Mouse (Mus musculus) embryonic facial prominence, embryonic 13.5 days (tissue): ENCODE results near the gene Prcd. TPM values are rescaled to one million over a fixed set of nuclear protein-coding genes. Genes with fewer than 3 reads are reported as not detected.
"Not testable (repeated sequence)": the region's sequence is repeated elsewhere in the genome, so short reads cannot be mapped to it uniquely, and the experiment has no call there.

ENCODE experiments used
- ATAC-seq: fragments of 200-750 bp; cut with Nextera tagmentation; 2 replicates; pipeline ENCODE4 v1.8.0; 2017; ENCODE audit warnings: low read depth; ENCODE audit not compliant: insufficient number of reproducible peaks, insufficient read depth, low FRiP score, low TSS enrichment
- H3K27ac ChIP-seq: fragments of 300-500 bp; sonication (generic); 2 replicates; pipeline ENCODE4 v1.5.1; 2015; ENCODE audit warnings: moderate library complexity, mild to moderate bottlenecking, inconsistent platforms
- H3K27me3 ChIP-seq: fragments of 300-500 bp; sonication (generic); 2 replicates; pipeline ENCODE4 v1.6.1; 2015; ENCODE audit warnings: mild to moderate bottlenecking, inconsistent platforms
- H3K36me3 ChIP-seq: fragments of 300-500 bp; sonication (generic); 2 replicates; pipeline ENCODE4 v1.6.1; 2015; ENCODE audit warnings: mild to moderate bottlenecking, inconsistent platforms
- H3K4me1 ChIP-seq: fragments of 300-500 bp; sonication (generic); 2 replicates; pipeline ENCODE4 v1.6.1; 2015; ENCODE audit warnings: inconsistent platforms
- H3K4me2 ChIP-seq: fragments of 300-500 bp; sonication (generic); 2 replicates; pipeline ENCODE4 v1.6.1; 2015; ENCODE audit warnings: moderate library complexity, mild to moderate bottlenecking, inconsistent platforms
- H3K4me3 ChIP-seq: fragments of 300-500 bp; sonication (generic); 2 replicates; pipeline ENCODE4 v1.5.1; 2015; ENCODE audit warnings: mild to moderate bottlenecking, inconsistent platforms
- H3K9ac ChIP-seq: fragments of 300-500 bp; sonication (generic); 2 replicates; pipeline ENCODE4 v1.6.1; 2015; ENCODE audit warnings: mild to moderate bottlenecking, inconsistent platforms
- H3K9me3 ChIP-seq: fragments of 300-500 bp; sonication (generic); 2 replicates; pipeline ENCODE4 v1.6.1; 2016; ENCODE audit warnings: inconsistent platforms
- WGBS: fragments of 180-500 bp; shearing (Covaris S2); methylation state at CpG from one replicate; pipeline ENCODE4 v1.1.7; 2015; ENCODE audit warnings: mixed read lengths; 5-methylcytosine and 5-hydroxymethylcytosine counted together
- polyA plus RNA-seq: library from polyadenylated mRNA; unstranded; fragments of >200 nt; fragmentation: Nextera tagmentation; extraction: Ambion mirVana; gene quantifications from 2 replicates; pipeline ENCODE4 v1.2.1, GENCODE M21; 2015

The Prcd gene
- 0.69 and 0.80 TPM in 2 replicates for polyA plus RNA-seq

DNA sequence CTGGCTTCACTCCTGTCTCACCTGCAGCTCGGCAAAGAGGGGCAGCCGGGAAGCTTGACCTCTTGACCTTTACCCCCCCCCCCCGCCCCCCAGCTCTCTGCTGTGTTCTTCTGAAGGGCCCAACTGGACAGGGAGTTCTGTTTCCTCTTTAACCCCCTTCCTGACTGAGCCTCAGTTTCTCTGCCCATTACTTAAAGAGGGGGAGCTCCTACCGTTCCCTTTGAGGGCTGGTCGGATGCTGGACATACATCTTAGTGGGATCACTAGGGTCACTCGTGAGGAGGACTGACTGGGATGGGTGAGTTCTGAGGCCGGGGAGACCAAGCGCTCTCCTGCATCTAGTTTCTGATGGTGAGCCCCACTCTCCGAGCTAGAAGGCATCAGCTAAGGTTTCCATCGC, at the start of gene Prcd:
Gene Prcd, plus strand, starts transcription at position 301 of the 400 bp plus-strand sequence.
- Histone ChIP-seq H3K27me3 (peaks cover 50% of the 10 kb centered on the region), H3K9ac (peak within 1 kb of the TSS; percentile 73), H3K4me3 (peak within 1 kb of the TSS; percentile 55), H3K27ac (no peak within 1 kb of the TSS; the same call in 1 of the 2 replicates), H3K4me2 (peak within 1 kb of the TSS; percentile 95), H3K36me3 (no peaks in the 10 kb centered on the region), H3K9me3 (no peaks in the 10 kb centered on the region), H3K4me1 (peaks cover 63% of the 10 kb centered on the region)
- no peak for ATAC-seq
- WGBS: 3% methylated on average over 10 of the region's 10 CpGs

DNA sequence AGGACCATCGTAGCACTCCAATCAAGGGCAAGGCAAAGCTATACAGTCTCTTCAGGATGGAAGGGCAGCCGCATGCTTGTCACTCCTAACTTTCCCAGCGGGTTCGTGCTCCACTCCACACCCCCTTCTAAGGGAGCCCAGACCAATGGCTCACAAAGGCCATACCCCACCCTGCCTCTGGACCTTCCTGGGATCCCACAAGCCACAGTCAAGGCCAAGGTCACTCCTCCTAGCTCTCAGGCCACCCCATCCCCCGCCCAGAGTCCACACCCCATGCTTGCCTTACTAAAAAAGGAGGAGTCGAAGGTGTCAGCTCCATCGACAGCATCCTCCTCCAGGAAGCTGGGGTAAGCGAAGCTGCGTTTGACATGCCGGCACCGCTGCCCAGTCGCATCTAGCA, 49.2 kb upstream of the Prcd start:
- WGBS: 86% methylated on average over 12 of the region's 12 CpGs
- no peaks in the 10 kb centered on the region for H3K27me3 ChIP-seq
- no peak for ATAC-seq

DNA sequence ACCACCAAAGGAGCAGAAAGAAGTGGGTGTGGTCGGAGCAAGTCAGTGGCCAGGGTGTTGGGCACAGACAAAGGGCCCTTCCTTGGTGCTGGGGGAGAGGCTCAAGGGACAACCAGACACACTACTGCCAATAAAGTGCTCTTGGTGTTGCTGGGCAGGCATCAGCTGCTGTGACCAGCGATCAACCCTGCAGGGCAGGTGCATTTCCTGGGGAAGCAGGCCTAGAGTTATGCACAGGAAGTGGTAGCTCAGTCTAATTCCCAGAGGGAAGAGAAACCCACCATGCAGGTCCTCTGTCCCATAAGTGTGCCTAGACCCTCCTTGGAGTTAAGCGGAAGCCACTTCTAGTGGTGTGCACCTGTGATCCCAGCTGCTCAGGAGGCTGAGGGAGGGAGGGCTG, 45.6 kb upstream of the Prcd start:
- no peak overlapping the region for H3K9ac ChIP-seq
- H3K36me3 ChIP-seq: peaks cover 24% of the 10 kb centered on the region
- no peak overlapping the region for H3K27ac ChIP-seq
- H3K27me3 ChIP-seq: no peaks in the 10 kb centered on the region
- H3K4me3 ChIP-seq: no peak overlapping the region
- no peaks in the 10 kb centered on the region for H3K9me3 ChIP-seq
- ATAC-seq: no peak
- no peak overlapping the region for H3K4me2 ChIP-seq
- no peaks in the 10 kb centered on the region for H3K4me1 ChIP-seq
- WGBS: 83% methylated on average over 3 of the region's 3 CpGs

More for the DNA sequence above, 49.2 kb upstream of the Prcd start:
- Histone ChIP-seq H3K27ac (no peak overlapping the region), H3K4me1 (no peaks in the 10 kb centered on the region), H3K9me3 (no peaks in the 10 kb centered on the region), H3K4me2 (no peak overlapping the region), H3K9ac (no peak overlapping the region), H3K4me3 (no peak overlapping the region), H3K36me3 (peaks cover 36% of the 10 kb centered on the region)

DNA sequence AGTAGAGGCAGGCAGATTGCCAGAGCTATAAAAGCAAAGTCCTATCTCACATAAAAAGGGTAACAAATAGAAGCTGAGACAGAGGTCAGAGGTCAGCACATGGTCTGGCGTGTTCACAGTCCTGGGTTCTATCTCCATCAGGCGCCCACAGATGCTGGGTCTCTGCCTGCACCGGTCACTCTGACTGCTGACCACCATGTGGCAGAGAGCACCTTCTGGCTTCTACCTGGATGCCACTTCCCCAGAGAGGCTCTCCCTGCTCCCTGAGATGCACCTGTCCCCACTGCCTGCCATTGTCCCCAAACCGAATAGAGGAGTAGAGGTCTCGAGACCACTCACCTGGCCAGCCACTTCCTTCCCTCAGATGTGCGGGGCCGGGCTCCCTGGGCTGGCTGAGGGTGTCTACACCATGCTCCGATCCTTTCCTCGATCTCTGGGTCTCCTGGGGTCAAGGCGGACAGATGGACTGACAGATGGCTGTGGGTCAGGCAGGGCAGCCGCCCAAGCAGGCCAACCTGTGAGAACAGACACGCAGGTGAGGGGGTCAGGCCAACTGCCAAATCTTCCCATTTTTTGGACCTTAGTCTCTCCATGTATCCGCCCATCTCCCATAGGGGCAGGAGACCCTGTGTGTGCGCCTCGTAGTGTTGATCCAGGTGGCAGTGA, 43.2 kb upstream of the Prcd start:
- no peak overlapping the region for H3K27ac ChIP-seq
- no peak overlapping the region for H3K9ac ChIP-seq
- H3K27me3 ChIP-seq: no peaks in the 10 kb centered on the region
- no peak overlapping the region for H3K4me2 ChIP-seq
- H3K4me1 ChIP-seq: no peaks in the 10 kb centered on the region
- ATAC-seq: no peak
- peaks cover 6% of the 10 kb centered on the region for H3K36me3 ChIP-seq
- 86% methylated on average over 15 of the region's 15 CpGs for WGBS
- no peaks in the 10 kb centered on the region for H3K9me3 ChIP-seq
- no peak overlapping the region for H3K4me3 ChIP-seq

DNA sequence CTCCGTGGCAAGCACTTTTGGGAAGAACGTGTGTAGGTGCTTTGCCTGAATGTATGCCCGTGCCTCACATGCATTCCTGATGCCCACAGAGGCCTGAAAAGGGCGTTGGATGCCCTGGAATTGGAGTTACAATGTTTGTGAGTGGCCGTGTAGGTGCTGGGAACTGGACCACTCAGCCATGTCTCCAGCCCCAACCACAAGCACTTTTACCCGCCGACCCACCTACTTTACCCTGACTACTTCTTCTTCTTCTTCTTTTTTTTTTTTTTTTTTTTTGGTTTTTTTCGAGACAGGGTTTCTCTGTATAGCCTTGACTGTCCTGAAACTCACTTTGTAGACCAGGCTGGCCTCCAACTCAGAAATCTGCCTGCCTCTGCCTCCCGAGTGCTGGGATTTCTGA, 42.2 kb upstream of the Prcd start:
- not testable (repeated sequence) for H3K4me1 ChIP-seq, H3K4me2 ChIP-seq, ATAC-seq, H3K9ac ChIP-seq, H3K4me3 ChIP-seq, H3K27ac ChIP-seq, H3K36me3 ChIP-seq, H3K9me3 ChIP-seq, H3K27me3 ChIP-seq
- 87% methylated on average over 9 of the region's 9 CpGs for WGBS

DNA sequence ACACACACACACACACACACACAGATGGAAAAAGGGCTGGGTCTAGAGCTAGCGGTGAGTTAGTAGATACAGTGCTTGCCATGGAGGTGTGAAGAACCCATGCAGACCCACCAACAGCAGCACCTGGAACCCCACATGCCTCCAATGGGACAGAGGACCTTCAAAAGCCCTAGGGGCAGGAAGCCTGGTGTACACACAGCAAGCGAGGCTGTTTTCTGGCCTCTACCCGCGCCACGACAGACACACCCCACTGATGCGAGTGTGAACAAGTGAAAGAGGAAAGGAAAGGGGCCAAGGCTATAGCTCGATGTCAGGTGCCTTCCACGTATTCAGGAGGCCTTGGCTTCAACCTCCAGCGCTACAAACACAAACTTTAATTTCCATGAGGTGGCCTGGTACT, 41.5 kb upstream of the Prcd start:
- no peak overlapping the region for H3K9ac ChIP-seq
- 86% methylated on average over 9 of the region's 9 CpGs for WGBS
- no peak for ATAC-seq
- peaks cover 8% of the 10 kb centered on the region; the same call in 1 of the 2 replicates for H3K4me1 ChIP-seq
- H3K9me3 ChIP-seq: no peaks in the 10 kb centered on the region
- H3K27me3 ChIP-seq: no peaks in the 10 kb centered on the region
- no peak overlapping the region for H3K4me3 ChIP-seq
- no peak overlapping the region for H3K4me2 ChIP-seq
- 0 out of 2 replicates have a peak, but pooled peaks cover 1% of the 10 kb centered on the region for H3K36me3 ChIP-seq
- no peak overlapping the region for H3K27ac ChIP-seq

DNA sequence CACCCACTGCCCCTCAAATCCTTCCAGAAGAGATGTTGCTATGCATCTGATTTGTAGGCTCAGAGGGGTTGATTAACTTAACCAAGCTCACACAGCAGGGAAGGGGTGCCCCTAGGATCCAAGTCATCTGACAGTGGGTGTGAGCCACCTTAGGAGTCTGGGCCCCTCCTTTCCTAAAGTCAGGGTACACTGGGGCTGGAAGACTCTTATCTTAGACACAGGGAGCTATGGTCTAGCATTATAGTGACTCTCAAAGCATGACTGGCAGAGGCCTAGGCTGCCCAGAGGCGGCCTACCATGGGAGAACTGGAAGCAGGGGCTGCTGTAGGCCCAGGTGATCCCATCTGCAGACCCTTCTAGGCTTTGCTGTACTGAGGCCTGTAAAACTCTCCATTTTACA, 40.8 kb upstream of the Prcd start:
- no peak overlapping the region for H3K9ac ChIP-seq
- peaks cover 8% of the 10 kb centered on the region; the same call in 1 of the 2 replicates for H3K4me1 ChIP-seq
- no peaks in the 10 kb centered on the region for H3K27me3 ChIP-seq
- no peak overlapping the region for H3K4me3 ChIP-seq
- H3K36me3 ChIP-seq: no peaks in the 10 kb centered on the region
- no peak overlapping the region for H3K27ac ChIP-seq
- no peak overlapping the region for H3K4me2 ChIP-seq
- H3K9me3 ChIP-seq: no peaks in the 10 kb centered on the region
- WGBS: 90% methylated on average over 1 of the region's 1 CpGs
- no peak for ATAC-seq

DNA sequence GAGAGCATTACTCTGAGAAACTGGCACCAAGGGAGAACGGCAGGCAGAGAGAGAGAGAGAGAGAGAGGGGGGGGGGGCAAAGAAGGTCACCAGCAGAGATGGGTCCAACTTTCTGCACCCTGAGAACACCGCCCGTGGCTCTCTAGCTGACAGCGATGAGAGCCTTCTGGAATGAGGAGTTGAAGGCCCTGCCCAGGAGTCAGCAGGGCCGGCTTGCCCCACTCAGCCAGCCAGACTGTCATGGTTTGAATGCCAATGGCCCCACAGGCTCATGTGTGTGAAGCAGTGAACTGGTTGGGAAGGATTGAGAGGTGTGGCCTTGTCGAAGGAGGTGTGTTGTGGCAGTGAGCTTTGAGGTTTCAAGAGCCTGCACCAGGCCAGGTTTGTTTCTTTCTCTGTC, 40.1 kb upstream of the Prcd start:
- Histone ChIP-seq H3K27me3 (no peaks in the 10 kb centered on the region), H3K27ac (no peak overlapping the region), H3K4me3 (no peak overlapping the region), H3K4me1 (peaks cover 8% of the 10 kb centered on the region; the same call in 1 of the 2 replicates), H3K36me3 (no peaks in the 10 kb centered on the region), H3K9ac (no peak overlapping the region), H3K4me2 (no peak overlapping the region), H3K9me3 (no peaks in the 10 kb centered on the region)
- 92% methylated on average over 6 of the region's 6 CpGs for WGBS
- ATAC-seq: no peak

DNA sequence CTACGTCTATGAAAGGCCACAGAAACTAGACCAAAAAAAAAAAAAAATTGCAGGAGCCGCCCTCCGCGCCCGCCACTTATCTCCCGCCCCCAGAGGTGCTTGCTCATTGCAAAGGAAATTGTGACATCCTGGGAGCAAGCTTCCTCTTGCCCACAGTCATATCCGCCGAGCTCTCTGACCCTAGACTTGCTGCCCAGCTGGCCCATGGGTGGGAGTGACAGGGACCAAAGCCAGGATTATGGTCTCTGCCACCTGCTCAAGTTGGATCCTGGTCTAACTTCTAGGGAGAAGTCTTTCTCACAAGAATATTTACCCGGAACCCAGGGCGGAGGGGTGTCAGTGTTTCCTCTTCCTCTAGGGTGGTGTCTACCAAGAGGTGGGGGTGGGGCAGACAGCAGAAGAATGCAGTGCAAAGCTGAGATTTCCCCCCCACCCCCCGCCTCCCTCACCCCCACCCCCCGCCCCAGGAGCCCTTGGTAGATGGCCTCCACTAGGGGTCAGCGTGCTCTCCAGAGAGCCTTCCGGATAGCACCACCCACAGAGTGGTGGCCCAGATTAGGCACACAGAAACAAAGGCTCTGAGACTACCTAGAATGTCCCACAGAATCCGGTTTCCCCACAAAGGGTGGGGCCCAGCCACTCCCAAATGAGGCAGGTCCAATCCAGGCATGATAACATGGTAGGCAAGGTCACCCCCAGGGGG, 37.4 kb upstream of the Prcd start:
- H3K36me3 ChIP-seq: no peaks in the 10 kb centered on the region
- H3K4me1 ChIP-seq: peaks cover 24% of the 10 kb centered on the region
- H3K4me2 ChIP-seq: no peak overlapping the region
- no peak overlapping the region for H3K4me3 ChIP-seq
- H3K9ac ChIP-seq: no peak overlapping the region
- 52% methylated on average over 15 of the region's 15 CpGs for WGBS
- H3K27ac ChIP-seq: no peak overlapping the region
- no peaks in the 10 kb centered on the region for H3K9me3 ChIP-seq
- no peaks in the 10 kb centered on the region for H3K27me3 ChIP-seq
- ATAC-seq: no peak

DNA sequence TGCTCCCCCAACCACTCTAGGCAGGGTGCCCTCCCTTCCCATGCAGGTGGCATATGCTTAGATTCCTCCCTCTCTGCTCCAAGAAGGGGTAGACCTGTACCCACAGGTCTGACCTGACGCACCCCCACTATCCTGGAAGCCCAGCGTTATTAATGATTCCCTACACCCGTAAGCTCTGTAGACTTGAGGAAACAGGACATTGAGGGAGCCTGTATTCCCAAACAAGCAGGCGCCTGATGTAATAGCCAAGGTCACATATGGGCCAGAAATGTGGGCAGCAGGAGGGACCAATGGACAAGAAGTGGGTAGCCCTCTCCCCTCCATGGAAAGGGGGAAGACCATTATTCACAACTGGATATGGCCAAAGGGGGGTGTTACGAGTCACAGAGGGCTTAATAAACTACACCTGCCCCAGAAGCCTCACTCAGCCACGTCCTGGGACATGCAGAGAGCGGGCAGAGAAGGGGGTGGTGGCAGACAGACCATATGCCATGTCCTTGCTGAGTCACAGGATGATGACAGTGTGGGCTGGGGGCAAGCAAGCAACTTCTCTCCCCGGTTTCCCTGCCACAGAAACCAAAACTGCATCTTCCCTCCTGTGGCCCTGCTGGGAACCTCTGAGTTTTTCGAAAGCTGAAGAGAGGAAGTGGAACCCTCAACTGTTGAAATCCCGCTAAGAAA, 36.8 kb upstream of the Prcd start:
- no peak overlapping the region for H3K4me3 ChIP-seq
- no peak overlapping the region for H3K4me2 ChIP-seq
- no peaks in the 10 kb centered on the region for H3K36me3 ChIP-seq
- peaks cover 31% of the 10 kb centered on the region for H3K4me1 ChIP-seq
- no peaks in the 10 kb centered on the region for H3K9me3 ChIP-seq
- no peak overlapping the region for H3K27ac ChIP-seq
- no peak for ATAC-seq
- 66% methylated on average over 10 of the region's 10 CpGs for WGBS
- H3K9ac ChIP-seq: no peak overlapping the region
- no peaks in the 10 kb centered on the region for H3K27me3 ChIP-seq

DNA sequence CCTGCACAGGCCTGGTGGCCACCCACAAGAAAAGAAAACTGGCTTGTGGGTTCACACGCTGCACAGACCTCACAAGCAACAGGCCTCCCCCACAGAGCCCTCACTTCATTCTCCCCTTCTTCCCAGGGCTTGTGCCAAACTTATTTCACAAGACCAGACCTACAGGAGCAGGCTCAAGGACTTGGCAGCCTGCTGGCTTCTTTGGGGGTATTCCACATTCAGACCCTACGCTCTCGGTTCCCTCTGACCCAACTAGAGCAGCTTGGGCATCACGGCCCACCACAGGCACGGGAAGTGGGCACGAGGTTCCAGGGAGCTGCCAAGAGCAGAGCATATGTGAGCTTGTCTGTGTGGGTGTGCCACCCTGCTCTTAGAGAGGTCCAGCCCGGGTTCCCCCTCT, 35.7 kb upstream of the Prcd start:
- H3K4me3 ChIP-seq: no peak overlapping the region
- 87% methylated on average over 7 of the region's 7 CpGs for WGBS
- H3K4me2 ChIP-seq: no peak overlapping the region
- peaks cover 35% of the 10 kb centered on the region for H3K4me1 ChIP-seq
- peak overlapping the region; percentile 27; the same call in 1 of the 2 replicates for H3K9ac ChIP-seq
- no peak overlapping the region for H3K27ac ChIP-seq
- no peak for ATAC-seq
- H3K9me3 ChIP-seq: no peaks in the 10 kb centered on the region
- H3K36me3 ChIP-seq: no peaks in the 10 kb centered on the region
- H3K27me3 ChIP-seq: no peaks in the 10 kb centered on the region
